Mouse (Mus musculus) kidney, postnatal 0 days (tissue): Measurements from ENCODE around the gene Gtse1. TPM values are rescaled to one million over a fixed set of nuclear protein-coding genes. Genes with fewer than 3 reads are reported as not detected.
"Not testable (repeated sequence)": the region's sequence is repeated elsewhere in the genome, so short reads cannot be mapped to it uniquely, and the experiment has no call there.

Experiments used
- ATAC-seq: fragments of 200-750 bp; cut with Nextera tagmentation; replicated peaks from 2 replicates; pipeline ENCODE4 v1.8.0; 2017; ENCODE audit warnings: low read depth, moderate number of reproducible peaks, moderate TSS enrichment, moderate library complexity; ENCODE audit not compliant: low FRiP score
- DNase-seq: peaks from one replicate; pipeline ENCODE4 v3.0.0-alpha.2; 2016; ENCODE audit warnings: low spot score
- H3K27ac ChIP-seq: fragments of 300-500 bp; sonication (generic); 2 replicates; pipeline ENCODE4 v1.5.1; 2014; ENCODE audit warnings: mild to moderate bottlenecking
- H3K27me3 ChIP-seq: fragments of 300-500 bp; sonication (generic); 2 replicates; pipeline ENCODE4 v1.6.1; 2014; ENCODE audit warnings: low read length, mixed read lengths; ENCODE audit not compliant: insufficient read depth
- H3K36me3 ChIP-seq: fragments of 300-500 bp; sonication (generic); 2 replicates; pipeline ENCODE4 v1.6.1; 2014; ENCODE audit warnings: low read length, mixed read lengths; ENCODE audit not compliant: insufficient read depth
- H3K4me1 ChIP-seq: fragments of 300-500 bp; sonication (generic); replicated peaks from 2 replicates; pipeline ENCODE4 v1.6.1; 2014; ENCODE audit warnings: antibody characterized with exemption, low read length, mixed read lengths; ENCODE audit not compliant: insufficient read depth
- H3K4me2 ChIP-seq: fragments of 300-500 bp; sonication (generic); 2 replicates; pipeline ENCODE4 v1.6.1; 2014; ENCODE audit warnings: mild to moderate bottlenecking, low read length, moderate library complexity, mixed read lengths
- H3K4me3 ChIP-seq: fragments of 300-500 bp; sonication (generic); replicated peaks from 2 replicates; pipeline ENCODE4 v1.5.1; 2014; ENCODE audit warnings: low read depth, low read length
- H3K9ac ChIP-seq: fragments of 300-500 bp; sonication (generic); 2 replicates; pipeline ENCODE4 v1.6.1; 2014; ENCODE audit warnings: low read depth, low read length
- H3K9me3 ChIP-seq: fragments of 300-500 bp; sonication (generic); replicated peaks from 2 replicates; pipeline ENCODE4 v1.6.1; 2016; ENCODE audit warnings: low read length, inconsistent platforms, mixed read lengths
- CTCF ChIP-seq: IDR thresholded peaks from 2 replicates; pipeline ENCODE4 v1.5.1; 2016; ENCODE audit warnings: antibody characterized with exemption, low read depth, mild to moderate bottlenecking, moderate library complexity
- WGBS: fragments of 180-500 bp; shearing (Covaris S2); extraction: QIAGEN DNeasy Blood & Tissue Kit; methylation state at CpG from one replicate; pipeline ENCODE4 v1.1.7; 2014; 5-methylcytosine and 5-hydroxymethylcytosine counted together
- polyA plus RNA-seq: library from polyadenylated mRNA; unstranded; fragments of >200 nt; fragmentation: Nextera tagmentation; extraction: Ambion mirVana; gene quantifications from 2 replicates; pipeline ENCODE4 v1.2.1, GENCODE M21; 2015

Gene Gtse1
- polyA plus RNA-seq, 1 experiment from 2014 or later: 11.4 TPM

DNA sequence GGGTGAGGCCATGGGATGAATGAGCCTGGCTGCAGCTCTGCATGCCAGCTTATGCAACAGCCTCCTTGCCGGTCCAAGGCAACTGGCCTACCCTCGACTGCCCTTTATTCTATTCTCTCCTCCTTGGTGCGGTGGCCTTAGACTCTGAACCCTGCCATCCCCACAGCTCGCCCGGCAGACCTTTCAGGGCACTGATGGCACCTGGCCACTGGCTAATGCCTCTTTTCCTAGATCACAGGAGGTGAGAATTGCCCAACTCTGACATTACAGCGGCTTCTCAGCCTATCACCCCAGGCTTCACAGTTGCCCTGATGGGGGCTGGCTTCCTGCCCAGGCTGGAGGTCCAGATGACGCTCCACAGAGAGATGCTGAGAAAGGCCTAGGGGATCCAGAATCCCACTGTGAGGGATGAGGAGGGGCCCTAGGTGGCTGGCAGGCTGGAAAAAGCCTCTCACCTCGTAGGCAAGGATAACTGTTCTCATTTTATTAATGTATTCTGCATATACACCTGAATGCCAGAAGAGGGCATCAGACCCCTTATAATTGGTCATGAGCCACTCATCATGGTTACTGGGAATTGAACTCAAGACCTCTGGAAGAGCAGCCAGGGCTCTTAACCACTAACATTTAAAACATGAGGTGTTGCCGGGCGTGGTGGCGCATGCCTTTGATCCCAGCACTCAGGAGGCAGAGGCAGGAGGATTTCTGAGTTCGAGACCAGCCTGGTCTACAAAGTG lies 7.7 kb upstream of the Gtse1 start:
- no peaks in the 10 kb centered on the region for H3K4me1 ChIP-seq
- DNase-seq (no peak), ATAC-seq (no peak)
- TF ChIP-seq CTCF: peak; percentile 45
- 85% methylated on average over 12 of the region's 12 CpGs for WGBS
- H3K27me3 ChIP-seq: no peaks in the 10 kb centered on the region
- H3K4me2 ChIP-seq: no peak overlapping the region
- no peak overlapping the region for H3K27ac ChIP-seq
- H3K4me3 ChIP-seq: no peak overlapping the region
- H3K36me3 ChIP-seq: no peaks in the 10 kb centered on the region
- H3K9me3 ChIP-seq: no peaks in the 10 kb centered on the region
- no peak overlapping the region for H3K9ac ChIP-seq

GRCm38 (mm10) chr15:85858980-85859489 lies 510 bp upstream of the Gtse1 start:
- Histone ChIP-seq H3K4me1 (peaks cover 6% of the 10 kb centered on the region; the same call in 1 of the 2 replicates), H3K36me3 (0 out of 2 replicates have a peak, but pooled peaks cover under 1% of the 10 kb centered on the region), H3K4me3 (peak overlapping the region; percentile 82), H3K27ac (peak overlapping the region; percentile 63), H3K9me3 (no peaks in the 10 kb centered on the region), H3K4me2 (peak overlapping the region; percentile 92), H3K27me3 (no peaks in the 10 kb centered on the region), H3K9ac (peak overlapping the region; percentile 74)
- no peak for TF ChIP-seq CTCF
- 10% methylated on average over 15 of the region's 15 CpGs for WGBS
- DNase-seq (no peak), ATAC-seq (0 out of 2 replicates have a peak, but pooled peaks have one; percentile 23)

DNA sequence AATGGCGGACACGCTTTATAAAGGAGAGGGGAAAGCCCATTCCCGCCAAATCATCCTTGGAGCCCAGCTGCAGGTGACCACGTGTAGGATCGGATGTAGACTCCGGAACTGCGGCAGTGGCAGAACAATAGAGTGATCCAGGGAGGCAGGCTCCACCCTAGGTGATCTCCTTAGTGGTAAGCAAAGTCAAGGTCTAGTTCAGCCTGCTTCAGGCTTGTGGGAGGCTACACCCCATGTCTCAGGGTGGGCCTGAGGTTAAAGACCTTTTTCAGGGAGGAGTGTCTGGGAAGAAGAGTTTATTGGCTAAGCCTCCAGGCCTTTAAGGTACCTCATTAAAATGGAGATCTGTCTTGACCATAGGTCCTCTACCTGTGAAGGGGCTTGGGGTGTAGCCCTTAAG lies 6.4 kb downstream of the Gtse1 start:
- H3K36me3 ChIP-seq: peaks cover 15% of the 10 kb centered on the region

GRCm38 (mm10) chr15:85867696-85868095 lies 8.2 kb downstream of the Gtse1 start:
- Histone ChIP-seq H3K4me1 (no peaks in the 10 kb centered on the region), H3K9ac (no peak overlapping the region), H3K36me3 (peaks cover 24% of the 10 kb centered on the region), H3K9me3 (no peaks in the 10 kb centered on the region), H3K4me3 (no peak overlapping the region), H3K27ac (no peak overlapping the region), H3K4me2 (no peak overlapping the region), H3K27me3 (no peaks in the 10 kb centered on the region)
- ATAC-seq (0 out of 2 replicates have a peak, but pooled peaks have one; percentile 68), DNase-seq (peak; percentile 82)
- peak; percentile 93 for TF ChIP-seq CTCF
- WGBS: 51% methylated on average over 6 of the region's 6 CpGs

More for the DNA sequence above, 6.4 kb downstream of the Gtse1 start:
- H3K4me1 ChIP-seq, H3K27ac ChIP-seq, H3K27me3 ChIP-seq, ATAC-seq, DNase-seq, H3K9ac ChIP-seq, H3K4me2 ChIP-seq, H3K4me3 ChIP-seq, H3K9me3 ChIP-seq: not testable (repeated sequence)
- WGBS: 91% methylated on average over 7 of the region's 7 CpGs

- Histone ChIP-seq H3K27ac (no peak overlapping the region), H3K9ac (no peak overlapping the region), H3K9me3 (no peaks in the 10 kb centered on the region), H3K4me2 (no peak overlapping the region), H3K36me3 (peaks cover 25% of the 10 kb centered on the region), H3K4me3 (no peak overlapping the region), H3K27me3 (no peaks in the 10 kb centered on the region), H3K4me1 (no peaks in the 10 kb centered on the region)
- 86% methylated on average over 7 of the region's 7 CpGs for WGBS
- ATAC-seq (no peak), DNase-seq (no peak)
- TF ChIP-seq CTCF: no peak
Observed at GRCm38 (mm10) chr15:85877336-85877735, 17.8 kb downstream of the Gtse1 start.

- peak; percentile 73 for TF ChIP-seq CTCF
- Histone ChIP-seq H3K9me3 (no peaks in the 10 kb centered on the region), H3K27me3 (no peaks in the 10 kb centered on the region), H3K36me3 (peaks cover 30% of the 10 kb centered on the region), H3K27ac (peak within 1 kb of the TSS; percentile 85), H3K4me3 (peak within 1 kb of the TSS; percentile 78), H3K4me1 (no peaks in the 10 kb centered on the region), H3K9ac (peak within 1 kb of the TSS; percentile 91), H3K4me2 (peak within 1 kb of the TSS; percentile 97)
- DNase-seq: peak; percentile 97
- peak; percentile 91 for ATAC-seq
- 1% methylated on average over 48 of the region's 50 CpGs for WGBS
Observed at GRCm38 (mm10) chr15:85878848-85879497, 19.4 kb downstream of the Gtse1 start, which contains the start of gene Trmu. Trmu (plus strand) TSS chr15:85879312.
